Mouse (Mus musculus) CD4-positive, CD25-positive, alpha-beta regulatory T cell, adult 2 months (primary cell): Measurements from ENCODE around the gene Dynll1.
"Not testable (repeated sequence)": the region's sequence is repeated elsewhere in the genome, so short reads cannot be mapped to it uniquely, and the experiment has no call there.

Experiments
- DNase-seq: peaks from one replicate; pipeline ENCODE4 v3.0.0-alpha.2; 2012; ENCODE audit warnings: low read depth, low spot score

The Dynll1 gene

GRCm38 (mm10) chr5:115312816-115313667 lies 12.2 kb upstream of the Dynll1 start:
- no peak for DNase-seq

DNA sequence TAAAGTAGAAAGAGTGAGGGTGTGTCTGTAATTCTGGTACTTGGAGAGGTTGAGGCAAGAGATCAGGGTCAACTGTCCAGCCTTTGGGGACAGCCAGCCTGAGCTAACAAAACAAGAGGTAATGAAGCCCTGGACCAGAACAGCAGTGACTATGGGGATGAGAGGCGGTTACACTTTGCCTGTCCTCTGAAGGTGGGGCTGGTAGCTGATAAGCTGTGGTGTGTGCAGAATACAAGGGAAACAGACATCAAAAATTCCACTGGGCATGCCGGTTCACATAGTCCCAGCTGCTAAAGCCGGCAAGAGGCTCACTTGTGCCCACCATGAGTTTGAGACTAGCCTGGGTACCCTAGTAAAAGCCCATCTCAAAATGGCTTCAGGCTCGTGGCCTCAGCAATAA lies 11.6 kb upstream of the Dynll1 start:
- DNase-seq = no peak

DNA sequence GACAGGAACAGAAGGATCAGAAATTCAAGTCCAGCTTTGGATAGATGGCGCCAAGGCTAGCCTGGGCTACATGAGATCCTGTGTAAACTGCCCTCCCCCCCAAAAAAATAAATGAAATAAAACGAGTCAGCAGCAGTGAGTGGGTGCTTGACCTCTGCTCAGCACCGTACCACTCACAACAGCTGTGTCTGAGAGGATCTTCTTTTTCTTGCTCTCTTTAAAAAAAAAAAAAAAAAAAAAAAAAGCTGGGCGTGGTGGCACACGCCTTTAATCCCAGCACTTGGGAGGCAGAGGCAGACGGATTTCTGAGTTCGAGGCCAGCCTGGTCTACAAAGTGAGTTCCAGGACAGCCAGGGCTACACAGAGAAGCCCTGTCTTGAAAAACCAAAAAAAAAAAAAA lies 1.4 kb upstream of the Dynll1 start:
- not testable (repeated sequence) for DNase-seq

- no peak for DNase-seq
Observed at GRCm38 (mm10) chr5:115301615-115302014, 816 bp upstream of the Dynll1 start.

DNA sequence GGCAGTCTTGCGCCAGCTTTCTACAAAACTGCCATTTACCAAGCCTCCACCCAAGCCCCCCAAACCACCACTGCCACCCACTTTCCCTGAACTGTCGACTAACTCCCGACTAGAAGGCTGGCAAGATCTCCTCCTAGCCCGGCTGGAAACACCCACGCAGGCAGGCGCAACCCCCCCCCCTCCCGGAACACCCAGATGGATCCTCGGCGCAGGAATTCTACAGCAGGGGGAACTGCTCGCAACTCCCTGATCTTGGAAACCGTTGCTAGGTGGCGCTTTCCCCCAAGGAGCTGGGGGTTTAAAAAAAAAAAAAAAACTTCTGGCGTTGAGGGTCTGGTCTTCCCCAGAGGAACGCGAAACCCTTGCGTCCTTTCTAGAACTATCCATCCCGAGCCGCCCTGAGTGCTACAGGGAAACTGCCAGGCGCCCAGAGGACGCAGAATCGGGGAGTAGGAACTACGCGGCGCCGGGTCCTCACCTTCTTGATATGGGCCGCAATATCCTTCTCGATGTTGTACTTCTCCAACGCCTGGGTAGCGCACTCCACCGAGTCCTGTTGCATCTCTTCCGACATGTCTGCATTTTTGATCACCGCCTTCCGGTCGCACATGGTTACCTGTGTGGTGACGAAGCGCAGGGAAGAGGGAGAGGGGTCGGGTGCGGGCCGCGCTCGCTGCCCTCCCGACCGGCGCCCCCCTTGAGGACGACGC lies 609 bp downstream of the Dynll1 start:
- DNase-seq = no peak

DNA sequence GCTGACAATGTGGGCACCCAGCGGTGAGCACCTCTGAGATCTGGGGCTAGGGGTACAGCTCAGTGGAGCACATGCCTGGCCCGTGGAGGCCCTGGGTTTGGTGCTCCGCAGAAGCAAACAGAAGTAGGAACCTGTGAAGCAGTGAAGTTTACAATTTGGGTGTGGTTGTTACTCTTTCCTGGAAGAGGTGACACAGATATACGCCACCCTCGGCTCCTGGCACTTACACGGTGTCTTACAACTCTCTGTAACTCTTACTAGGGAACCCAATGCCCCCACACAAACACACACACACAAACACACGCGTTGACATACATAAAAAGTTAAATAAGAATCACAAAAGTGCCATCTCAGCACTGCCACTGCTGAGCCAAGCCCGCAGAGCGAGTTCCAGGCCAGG lies 4.5 kb downstream of the Dynll1 start:
- no peak for DNase-seq

GRCm38 (mm10) chr5:115294173-115294572 lies 6.6 kb downstream of the Dynll1 start:
- peak; percentile 38 for DNase-seq

GRCm38 (mm10) chr5:115284735-115285134 lies 16.1 kb downstream of the Dynll1 start:
- DNase-seq = peak; percentile 61

DNA sequence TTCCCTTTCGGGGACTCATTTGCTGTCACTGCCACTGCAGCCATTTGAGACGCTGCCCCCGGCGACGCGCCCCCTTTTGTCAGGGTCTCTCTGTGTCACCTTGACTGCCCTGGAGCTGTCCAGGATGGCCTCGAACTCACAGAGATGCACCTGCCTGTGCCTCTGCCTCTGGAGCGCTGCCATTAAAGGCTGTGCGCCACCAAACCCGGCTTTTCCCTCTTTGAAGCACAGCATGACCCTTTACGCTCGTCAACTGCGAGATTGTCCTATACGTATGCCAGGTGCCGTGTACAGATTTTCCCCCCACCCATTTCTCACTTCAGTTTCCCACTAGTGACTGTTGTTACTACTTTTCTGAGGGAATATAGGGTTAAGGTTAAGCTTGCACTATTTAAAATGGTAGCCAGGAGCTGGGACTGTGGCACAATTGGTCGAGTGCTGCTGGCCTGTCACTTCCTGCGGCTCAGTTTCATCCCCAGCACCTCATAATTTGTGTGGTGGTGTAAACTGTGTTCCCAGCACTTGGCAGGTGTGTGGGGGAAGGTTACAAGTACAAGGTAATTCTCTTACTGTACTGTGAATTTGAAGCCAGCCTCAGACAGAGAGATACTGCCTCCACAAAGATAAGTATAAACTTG lies 20.6 kb downstream of the Dynll1 start:
- DNase-seq = peak; percentile 46

- DNase-seq = peak; percentile 90
Observed at GRCm38 (mm10) chr5:115279226-115280049, 21.4 kb downstream of the Dynll1 start, which contains the start of gene Coq5. Gene Coq5 (plus strand): TSS chr5:115279666.

GRCm38 (mm10) chr5:115278785-115279184 lies 22.0 kb downstream of the Dynll1 start:
- no peak for DNase-seq

GRCm38 (mm10) chr5:115278053-115278452 lies 22.7 kb downstream of the Dynll1 start:
- DNase-seq = no peak

- peak; percentile 61 for DNase-seq
Observed at GRCm38 (mm10) chr5:115275998-115276397, 24.8 kb downstream of the Dynll1 start.

GRCm38 (mm10) chr5:115274771-115275170 lies 26.0 kb downstream of the Dynll1 start:
- DNase-seq = peak; percentile 42

DNA sequence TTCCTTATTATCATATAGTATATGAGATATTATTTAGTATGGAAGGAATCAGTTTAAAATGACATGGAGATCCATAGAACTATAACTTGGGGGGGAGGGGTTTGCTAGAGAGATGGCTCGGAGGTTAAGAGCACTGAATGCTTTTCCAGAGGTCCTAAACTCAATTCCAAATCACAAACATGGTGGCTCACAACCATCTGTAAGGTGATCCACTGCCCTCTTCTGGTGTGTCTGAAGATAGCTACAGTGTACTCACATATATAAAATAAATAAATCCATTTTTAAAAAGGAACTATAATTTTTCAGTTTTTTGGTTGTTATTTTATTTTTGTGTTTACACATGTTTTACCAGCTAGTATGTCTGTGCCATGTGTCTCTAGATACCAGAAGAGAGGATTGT lies 26.4 kb downstream of the Dynll1 start:
- no peak for DNase-seq

- DNase-seq = no peak
Observed at GRCm38 (mm10) chr5:115273549-115274135, 27.2 kb downstream of the Dynll1 start.

GRCm38 (mm10) chr5:115272812-115273548 lies 27.8 kb downstream of the Dynll1 start, which contains the start of gene Rnf10:
Gene Rnf10 (minus strand): TSS chr5:115272898.
- peak; percentile 95 for DNase-seq

DNA sequence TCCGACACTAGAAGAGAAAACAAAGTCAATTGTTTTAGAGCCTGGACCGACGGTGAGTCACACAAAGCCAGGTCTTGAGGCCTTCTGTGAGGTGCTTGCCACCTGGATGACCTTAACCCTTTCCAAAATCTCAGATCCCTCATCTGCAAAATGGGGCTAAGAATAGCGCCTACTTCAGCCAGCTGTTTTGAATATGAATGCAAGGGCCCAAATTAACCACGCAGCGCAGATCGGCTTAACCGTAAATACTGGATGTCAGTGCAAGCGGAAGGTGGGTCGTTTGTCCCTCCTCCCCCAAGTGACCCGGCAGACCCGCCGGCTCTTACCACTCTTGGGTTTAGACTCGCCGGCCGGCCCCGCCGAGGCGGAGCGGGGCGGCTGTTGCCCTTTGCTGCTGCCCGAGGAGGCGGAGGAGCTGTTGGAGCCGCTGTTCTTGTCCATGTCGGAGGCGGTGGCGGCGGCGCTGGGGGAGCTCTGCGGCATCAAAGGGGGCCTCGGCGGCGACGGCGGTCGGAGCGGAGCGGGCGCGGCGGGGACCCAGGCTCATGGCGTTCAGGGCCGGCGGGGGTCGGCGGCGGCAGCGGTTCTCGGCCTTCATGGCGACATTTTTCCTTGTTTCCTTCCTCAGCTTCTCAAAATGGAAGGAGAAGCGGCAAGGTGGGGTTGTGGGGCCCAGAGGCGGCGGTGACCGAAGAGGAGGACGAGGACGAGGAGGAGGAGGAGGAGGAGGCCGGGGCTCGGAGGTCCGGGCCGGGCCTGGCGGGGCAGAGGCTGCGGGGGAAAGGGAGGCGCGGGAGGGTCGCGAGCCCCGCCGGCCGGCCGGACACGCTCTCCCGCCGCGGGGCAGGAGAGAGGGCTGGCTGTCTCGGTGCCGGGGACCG lies 28.6 kb downstream of the Dynll1 start:
- DNase-seq = peak; percentile 57

GRCm38 (mm10) chr5:115269969-115270368 lies 30.8 kb downstream of the Dynll1 start:
- DNase-seq = no peak
